Mouse (Mus musculus): ENCODE data around the gene Rab4a.

- TF ChIP-seq CTCF (IDR thresholded peaks at IDR 0.05; ENCODE audit: control insufficient read depth, insufficient read depth, insufficient read length) (no peak), MYOG (IDR thresholded peaks at IDR 0.05; ENCODE audit: control insufficient read depth, extremely low read depth, insufficient read length) (no peak)
Observed at GRCm38 (mm10) chr8:123877865-123878264, 72.1 kb downstream of the Rab4a start.

Measured in C2C12 (cell line).